Mouse (Mus musculus) adrenal gland, postnatal 36 days (tissue): ENCODE data around the gene Nop58. TPM values are rescaled to one million over a fixed set of nuclear protein-coding genes. Genes with fewer than 3 reads are reported as not detected.
A peak's percentile ranks its signal among the peaks of the same experiment; 100 is the strongest.

Experiments used
- DNase-seq, 2 experiments: peaks; one replicate each; pipeline ENCODE4 v3.0.0; 2021; ENCODE audit warnings: mixed read lengths in 1 of 2
- total RNA-seq, 2 experiments: library from RNA; stranded (reverse); gene quantifications; 2 replicates each; pipeline ENCODE4 v1.2.3; 2021

Nop58 gene
- total RNA-seq, 2 experiments from 2014 or later = 93.9 to 126 TPM

GRCm38 (mm10) chr1:59719900-59720299, 35.1 kb downstream of the Nop58 start:
- DNase-seq = peak in 1 of 2 experiments; percentile 34

- peak; percentile 20 to 26 for DNase-seq
These were observed 40.9 kb downstream of the Nop58 start for GRCm38 (mm10) chr1:59725661-59726060.

GRCm38 (mm10) chr1:59730106-59730505, 45.3 kb downstream of the Nop58 start:
- DNase-seq = no peak

- DNase-seq = no peak
These were observed 46.0 kb downstream of the Nop58 start for GRCm38 (mm10) chr1:59730737-59731136.

- no peak for DNase-seq
These were observed 49.3 kb downstream of the Nop58 start for GRCm38 (mm10) chr1:59734076-59734475.

GRCm38 (mm10) chr1:59738768-59739414, 54.1 kb downstream of the Nop58 start:
- no peak for DNase-seq

GRCm38 (mm10) chr1:59739577-59740354, 55.0 kb downstream of the Nop58 start:
- peak in 1 of 2 experiments; percentile 21 for DNase-seq

- DNase-seq = no peak
These were observed 64.3 kb downstream of the Nop58 start for GRCm38 (mm10) chr1:59749047-59749446.

- DNase-seq = peak; percentile 22 to 27
These were observed 65.0 kb downstream of the Nop58 start for GRCm38 (mm10) chr1:59749724-59750123.

- no peak for DNase-seq
These were observed 70.5 kb downstream of the Nop58 start for GRCm38 (mm10) chr1:59755298-59755697.

- no peak for DNase-seq
These were observed 73.6 kb downstream of the Nop58 start for GRCm38 (mm10) chr1:59758325-59758724.

- peak; percentile 11 to 18 for DNase-seq
These were observed 77.4 kb downstream of the Nop58 start for GRCm38 (mm10) chr1:59762208-59762607.

- peak; percentile 65 to 72 for DNase-seq
These were observed 77.9 kb downstream of the Nop58 start for GRCm38 (mm10) chr1:59762651-59763163.

- peak; percentile 92 to 96 for DNase-seq
These were observed 78.5 kb downstream of the Nop58 start, which contains the start of gene Bmpr2 for GRCm38 (mm10) chr1:59763164-59763768. TSS of gene Bmpr2 (plus strand) at chr1:59763400.

- DNase-seq = peak; percentile 69 to 73
These were observed 79.0 kb downstream of the Nop58 start for GRCm38 (mm10) chr1:59763781-59764251.

- peak; percentile 56 to 66 for DNase-seq
These were observed 79.7 kb downstream of the Nop58 start for GRCm38 (mm10) chr1:59764407-59764971.

- no peak for DNase-seq
These were observed 80.5 kb downstream of the Nop58 start for GRCm38 (mm10) chr1:59765279-59765678.

- no peak for DNase-seq
These were observed 81.9 kb downstream of the Nop58 start for GRCm38 (mm10) chr1:59766626-59767025.
